Mouse (Mus musculus) G1E (cell line): ENCODE results near the gene Ptprg.

ENCODE experiments used
- CTCF ChIP-seq: IDR thresholded peaks from 2 replicates; pipeline ENCODE4 v1.5.1; 2012; ENCODE audit warnings: low read depth, low read length, inconsistent platforms, mixed read lengths
- POLR2AphosphoS5 ChIP-seq: IDR thresholded peaks from 2 replicates; pipeline ENCODE4 v1.6.1; 2012; ENCODE audit warnings: low read depth, low read length, inconsistent platforms; ENCODE audit not compliant: insufficient replicate concordance
- TAL1 ChIP-seq: conservative IDR thresholded peaks from 2 replicates; pipeline ENCODE4 v1.6.1; 2012; ENCODE audit warnings: low read depth, low read length, inconsistent platforms, mixed read lengths

GRCm38 (mm10) chr14:12062628-12063360 lies 509.5 kb downstream of the Ptprg start:
- TF ChIP-seq CTCF (no peak), POLR2AphosphoS5 (no peak), TAL1 (no peak)
